Mouse (Mus musculus) CH12.LX (cell line): ENCODE results near the gene Ptges3l. TPM values are rescaled to one million over a fixed set of nuclear protein-coding genes. Genes with fewer than 3 reads are reported as not detected.

Experiments
- DNase-seq: peaks from one replicate; pipeline ENCODE4 v3.0.0-alpha.2; 2013; ENCODE audit errors: extremely low read depth
- H3K27ac ChIP-seq: 2 replicates; pipeline ENCODE4 v1.5.1; 2012; ENCODE audit warnings: low read depth, mild to moderate bottlenecking, control low read depth, moderate library complexity; ENCODE audit not compliant: insufficient read depth
- H3K27me3 ChIP-seq: replicated peaks from 2 replicates; pipeline ENCODE3; 2012; ENCODE audit warnings: inconsistent platforms
- H3K36me3 ChIP-seq, 2 experiments: replicated peaks in 1 of 2; 2 replicates each; pipeline versions ENCODE3 to v1.6.1; 2012; ENCODE audit warnings: inconsistent platforms in 1 of 2, low read length in 1 of 2, mild to moderate bottlenecking in 1 of 2, mixed read lengths in 1 of 2, moderate library complexity in 1 of 2; ENCODE audit not compliant: control insufficient read depth in 1 of 2, insufficient read depth in 1 of 2
- H3K4me1 ChIP-seq, 2 experiments: 2 replicates each; pipeline ENCODE4 v1.6.1; 2012; ENCODE audit warnings: inconsistent platforms in 1 of 2, moderate library complexity in 1 of 2; ENCODE audit not compliant: insufficient read depth in 2 of 2, control insufficient read depth in 1 of 2
- H3K4me2 ChIP-seq: 2 replicates; pipeline ENCODE4 v1.6.1; 2012; ENCODE audit warnings: low read depth, mild to moderate bottlenecking, control low read depth; ENCODE audit not compliant: poor library complexity, insufficient read depth, severe bottlenecking
- H3K4me3 ChIP-seq, 3 experiments: fragments of 150-350 bp in 1 of 3; sonication (generic) in 1 of 3; replicated peaks in 1 of 3; 2 replicates each; pipeline versions ENCODE3 to v1.5.1; 2011 to 2012; ENCODE audit warnings: low read depth in 2 of 3, low read length in 2 of 3, mild to moderate bottlenecking in 2 of 3, moderate library complexity in 2 of 3, control low read depth in 1 of 3, improper control_type of control experiment in 1 of 3, inconsistent platforms in 1 of 3, mixed read lengths in 1 of 3; ENCODE audit not compliant: poor library complexity in 1 of 3
- H3K79me2 ChIP-seq: replicated peaks from 2 replicates; pipeline ENCODE4 v1.6.1; 2012; ENCODE audit warnings: mild to moderate bottlenecking, moderate library complexity; ENCODE audit not compliant: control insufficient read depth, poor library complexity, insufficient read depth, severe bottlenecking; ENCODE audit errors: extremely low read depth
- H3K9ac ChIP-seq: 2 replicates; pipeline ENCODE4 v1.6.1; 2012; ENCODE audit warnings: low read depth, mild to moderate bottlenecking, control low read depth, moderate library complexity; ENCODE audit not compliant: insufficient read depth
- H3K9me3 ChIP-seq: replicated peaks from 2 replicates; pipeline ENCODE3; 2012; ENCODE audit warnings: low read length, inconsistent platforms, mixed read lengths
- BHLHE40 ChIP-seq: IDR thresholded peaks from 2 replicates; pipeline ENCODE4 v1.6.1; 2011; ENCODE audit warnings: mild to moderate bottlenecking, low read depth, low read length, improper control_type of control experiment
- E2F4 ChIP-seq: IDR thresholded peaks from 2 replicates; pipeline ENCODE4 v1.6.1; 2011; ENCODE audit warnings: low read depth, low read length, improper control_type of control experiment; ENCODE audit not compliant: insufficient replicate concordance
- ELF1 ChIP-seq: IDR thresholded peaks from 2 replicates; pipeline ENCODE4 v1.6.1; 2014; ENCODE audit warnings: low read depth, mild to moderate bottlenecking, inconsistent platforms, low read length, improper control_type of control experiment
- EP300 ChIP-seq: IDR thresholded peaks from 2 replicates; pipeline ENCODE4 v1.6.1; 2011; ENCODE audit warnings: low read length, improper control_type of control experiment
- ETS1 ChIP-seq: conservative IDR thresholded peaks from 2 replicates; pipeline ENCODE4 v1.6.1; 2012; ENCODE audit warnings: low read depth, mild to moderate bottlenecking, inconsistent platforms, low read length, improper control_type of control experiment, moderate library complexity
- GABPA ChIP-seq: IDR thresholded peaks from 2 replicates; pipeline ENCODE4 v1.6.1; 2012; ENCODE audit warnings: low read depth, low read length, improper control_type of control experiment, inconsistent platforms; ENCODE audit not compliant: insufficient replicate concordance
- HCFC1 ChIP-seq: IDR thresholded peaks from 2 replicates; pipeline ENCODE4 v1.6.1; 2012; ENCODE audit warnings: low read depth, mild to moderate bottlenecking, inconsistent platforms, low read length, improper control_type of control experiment
- IRF4 ChIP-seq: IDR thresholded peaks from 2 replicates; pipeline ENCODE4 v1.6.1; 2014; ENCODE audit warnings: low read depth, mild to moderate bottlenecking, inconsistent platforms, low read length, improper control_type of control experiment
- MAFK ChIP-seq: IDR thresholded peaks from 2 replicates; pipeline ENCODE4 v1.6.1; 2011; ENCODE audit warnings: low read length, improper control_type of control experiment; ENCODE audit not compliant: insufficient replicate concordance
- MAX ChIP-seq: IDR thresholded peaks from 2 replicates; pipeline ENCODE4 v1.6.1; 2011; ENCODE audit warnings: low read length, improper control_type of control experiment
- MAZ ChIP-seq: IDR thresholded peaks from 2 replicates; pipeline ENCODE4 v1.6.1; 2012; ENCODE audit warnings: low read depth, mild to moderate bottlenecking, inconsistent platforms, low read length, improper control_type of control experiment, moderate library complexity
- MEF2A ChIP-seq: IDR thresholded peaks from 2 replicates; pipeline ENCODE4 v1.6.1; 2014; ENCODE audit warnings: low read depth, mild to moderate bottlenecking, inconsistent platforms, low read length, improper control_type of control experiment, borderline replicate concordance
- MXI1 ChIP-seq: IDR thresholded peaks from 2 replicates; pipeline ENCODE4 v1.6.1; 2011; ENCODE audit warnings: mild to moderate bottlenecking, low read depth, low read length, improper control_type of control experiment
- MYC ChIP-seq: IDR thresholded peaks from 2 replicates; pipeline ENCODE4 v1.6.1; 2011; ENCODE audit warnings: low read depth, mild to moderate bottlenecking, improper control_type of control experiment, low read length
- NELFE ChIP-seq: IDR thresholded peaks from 2 replicates; pipeline ENCODE4 v1.6.1; 2011; ENCODE audit warnings: low read depth, low read length, improper control_type of control experiment
- NRF1 ChIP-seq: IDR thresholded peaks from 2 replicates; pipeline ENCODE4 v1.6.1; 2014; ENCODE audit warnings: low read depth, mild to moderate bottlenecking, inconsistent platforms, low read length, improper control_type of control experiment, moderate library complexity
- POLR2A ChIP-seq: IDR thresholded peaks from 2 replicates; pipeline ENCODE4 v1.6.1; 2011; ENCODE audit warnings: low read depth, mild to moderate bottlenecking, improper control_type of control experiment, low read length
- POLR2AphosphoS2 ChIP-seq: IDR thresholded peaks from 2 replicates; pipeline ENCODE4 v1.6.1; 2011; ENCODE audit warnings: low read depth, low read length, improper control_type of control experiment
- RCOR1 ChIP-seq: conservative IDR thresholded peaks from 2 replicates; pipeline ENCODE4 v1.6.1; 2012; ENCODE audit warnings: low read depth, mild to moderate bottlenecking, inconsistent platforms, low read length, improper control_type of control experiment
- SIN3A ChIP-seq: IDR thresholded peaks from 2 replicates; pipeline ENCODE4 v1.6.1; 2012; ENCODE audit warnings: low read length, improper control_type of control experiment, inconsistent platforms
- SMC3 ChIP-seq: IDR thresholded peaks from 2 replicates; pipeline ENCODE4 v1.6.1; 2011; ENCODE audit warnings: low read depth, low read length, improper control_type of control experiment
- TBP ChIP-seq: conservative IDR thresholded peaks from 2 replicates; pipeline ENCODE4 v1.6.1; 2011; ENCODE audit warnings: low read depth, low read length, improper control_type of control experiment
- UBTF ChIP-seq: IDR thresholded peaks from 2 replicates; pipeline ENCODE4 v1.6.1; 2012; ENCODE audit warnings: low read depth, mild to moderate bottlenecking, inconsistent platforms, low read length, improper control_type of control experiment, moderate library complexity
- ZC3H11A ChIP-seq: IDR thresholded peaks from 2 replicates; pipeline ENCODE4 v1.6.1; 2012; ENCODE audit warnings: low read depth, mild to moderate bottlenecking, inconsistent platforms, low read length, improper control_type of control experiment
- ZMIZ1 ChIP-seq: IDR thresholded peaks from 2 replicates; pipeline ENCODE4 v1.6.1; 2012; ENCODE audit warnings: low read depth, mild to moderate bottlenecking, inconsistent platforms, low read length, improper control_type of control experiment
- ZNF384 ChIP-seq: IDR thresholded peaks from 2 replicates; pipeline ENCODE4 v1.6.1; 2012; ENCODE audit warnings: low read depth, low read length, improper control_type of control experiment, inconsistent platforms
- dilution Hi-C: fragments of 300-500 bp; cut with MboI; formaldehyde crosslinking; loops from 2 replicates; pipeline ENCODE4 v1.14.3; 2020; ENCODE audit warnings: low sequenced_read_pairs; ENCODE audit not compliant: extremely low pct_unique_long_range_greater_than_20kb, extremely low pct_ligation_motif_present
- in situ Hi-C: fragments of 300-500 bp; cut with MboI; formaldehyde crosslinking; loops from 3 replicates; pipeline ENCODE4 v1.14.3; 2019; ENCODE audit warnings: low sequenced_read_pairs, low pct_ligation_motif_present, low pct_unique_long_range_greater_than_20kb, mixed read lengths
- polyA plus RNA-seq: library from polyadenylated mRNA; unstranded; fragments of >175 nt; gene quantifications from 2 replicates; pipeline ENCODE4 v1.2.1, GENCODE M21; 2012; ENCODE audit warnings: low read depth; ENCODE audit not compliant: insufficient read length
- total RNA-seq, 2 experiments: library from RNA; depleted of rRNA; stranded (reverse); fragments of 300-350 nt in 1 of 2; fragments of >200 nt in 1 of 2; gene quantifications; 2 replicates each; pipeline ENCODE4 v1.2.3; 2012 to 2014

The Ptges3l gene
- total and polyA plus RNA-seq, 3 experiments, result 1.9 to 3.0 (median 2.4) TPM

- peaks cover 41 to 53% of the 10 kb centered on the region in 2 experiments for H3K36me3 ChIP-seq
- no peak overlapping the region for H3K4me2 ChIP-seq
- H3K9ac ChIP-seq, result no peak overlapping the region
- in situ Hi-C loops, result no loop called here
- H3K27ac ChIP-seq, result no peak overlapping the region
- no peak overlapping the region for H3K4me3 ChIP-seq
- TF ChIP-seq POLR2A (no peak), MEF2A (no peak), TBP (no peak), E2F4 (no peak), ELF1 (no peak), BHLHE40 (no peak), MXI1 (no peak), UBTF (no peak), MYC (no peak), NELFE (no peak), ETS1 (no peak), NRF1 (no peak), MAFK (no peak), MAZ (no peak), GABPA (no peak), ZNF384 (no peak), ZMIZ1 (no peak)
- TF ChIP-seq, all 38 proteins: peak for 0
- H3K9me3 ChIP-seq, result no peaks in the 10 kb centered on the region
- H3K79me2 ChIP-seq, result no peaks in the 10 kb centered on the region
- peaks cover 6% of the 10 kb centered on the region for H3K27me3 ChIP-seq
- dilution Hi-C loops, result no loop called here
- DNase-seq, result no peak
- H3K4me1 ChIP-seq, result peaks cover 21 to 56% of the 10 kb centered on the region in 2 experiments
These were observed 37.0 kb upstream of the Ptges3l start for GRCm38 (mm10) chr11:101462141-101462540.

GRCm38 (mm10) chr11:101460321-101460720 lies 35.2 kb upstream of the Ptges3l start:
- H3K36me3 ChIP-seq, result peaks cover 48 to 68% of the 10 kb centered on the region in 2 experiments
- no peak for TF ChIP-seq MAX
- TF ChIP-seq MXI1, result no peak
- TF ChIP-seq ZC3H11A, result no peak
- TF ChIP-seq ELF1, result no peak
- TF ChIP-seq ZMIZ1, result no peak
- no peak for TF ChIP-seq IRF4
- TF ChIP-seq EP300, result no peak
- TF ChIP-seq ETS1, result no peak
- TF ChIP-seq NRF1, result no peak
- TF ChIP-seq E2F4, result no peak
- TF ChIP-seq SMC3, result no peak
- TF ChIP-seq HCFC1, result no peak
- no peak for TF ChIP-seq POLR2AphosphoS2
- TF ChIP-seq TBP, result no peak
- no peak for TF ChIP-seq RCOR1
- TF ChIP-seq MAZ, result no peak
- TF ChIP-seq SIN3A, result no peak
- TF ChIP-seq BHLHE40, result no peak
- TF ChIP-seq MEF2A, result no peak
- TF ChIP-seq GABPA, result no peak

More at GRCm38 (mm10) chr11:101460321-101460720, 35.2 kb upstream of the Ptges3l start:
- peaks cover 18 to 50% of the 10 kb centered on the region in 2 experiments for H3K4me1 ChIP-seq
- no peaks in the 10 kb centered on the region for H3K79me2 ChIP-seq
- no peaks in the 10 kb centered on the region for H3K27me3 ChIP-seq
- no peaks in the 10 kb centered on the region for H3K9me3 ChIP-seq
- in situ Hi-C loops (no loop called here), dilution Hi-C loops (no loop called here)
- no peak overlapping the region for H3K4me3 ChIP-seq
- no peak for DNase-seq
- H3K9ac ChIP-seq, result no peak overlapping the region
- no peak overlapping the region for H3K27ac ChIP-seq
- H3K4me2 ChIP-seq, result no peak overlapping the region
